Mouse (Mus musculus) testis, postnatal 14 days (tissue): Measurements from ENCODE around the gene Ano8.
"Not testable (repeated sequence)": the region's sequence is repeated elsewhere in the genome, so short reads cannot be mapped to it uniquely, and the experiment has no call there.

Source experiments
- DNase-seq: peaks from one replicate; pipeline ENCODE4 v3.0.0; 2021; ENCODE audit warnings: low spot score

Gene Ano8

DNA sequence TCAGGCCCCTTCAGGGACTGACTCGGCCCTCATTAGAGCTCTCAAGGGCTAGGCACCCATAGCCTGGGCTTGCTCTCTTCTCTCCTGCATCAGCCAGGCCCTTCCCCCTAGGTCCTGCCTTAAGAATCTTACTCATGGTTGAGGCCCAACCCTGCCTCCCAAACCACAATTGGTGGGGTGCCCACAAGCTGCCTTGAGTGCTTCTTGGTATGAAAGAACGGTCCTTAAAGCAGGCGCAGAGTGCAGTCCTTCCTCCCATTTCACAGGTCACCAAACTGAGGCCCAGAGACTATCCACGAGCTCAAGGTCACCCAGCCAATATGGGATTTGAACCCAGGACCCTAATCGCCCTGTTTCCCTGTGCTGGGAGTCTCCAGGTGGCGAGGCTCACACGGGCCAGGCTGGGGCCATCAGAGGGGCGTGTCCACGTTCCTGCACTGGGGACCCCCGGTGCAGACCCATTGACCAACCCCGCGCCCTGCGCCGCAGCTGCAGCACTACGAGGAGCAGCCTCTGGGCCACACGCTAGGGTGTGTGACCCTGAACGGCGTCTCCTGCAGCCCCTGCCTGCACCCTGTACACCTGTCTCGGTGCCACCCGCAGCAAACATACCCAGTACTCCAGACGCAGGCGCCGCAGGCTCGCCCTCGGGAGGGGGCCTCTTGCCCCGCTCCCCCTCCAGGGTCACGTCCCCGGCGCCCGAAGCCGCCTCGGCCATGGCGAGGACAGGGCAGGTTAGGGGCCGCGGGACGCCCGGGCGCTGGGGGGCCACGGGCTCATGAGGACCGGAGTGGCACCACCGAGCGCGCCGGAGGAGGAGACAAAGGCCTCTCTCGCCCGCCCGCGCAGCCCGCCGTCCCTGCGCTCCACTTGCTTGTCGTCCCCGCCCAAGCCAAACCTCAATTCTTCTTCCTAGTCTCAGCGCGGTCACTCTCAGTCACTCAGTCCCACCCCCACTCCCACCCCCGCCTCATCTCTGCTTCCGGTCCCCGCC, at the start of gene Ano8:
Gene Ano8 (minus strand): TSS at position 822 of the 994 bp plus-strand sequence.
- DNase-seq, result peak; percentile 86

DNA sequence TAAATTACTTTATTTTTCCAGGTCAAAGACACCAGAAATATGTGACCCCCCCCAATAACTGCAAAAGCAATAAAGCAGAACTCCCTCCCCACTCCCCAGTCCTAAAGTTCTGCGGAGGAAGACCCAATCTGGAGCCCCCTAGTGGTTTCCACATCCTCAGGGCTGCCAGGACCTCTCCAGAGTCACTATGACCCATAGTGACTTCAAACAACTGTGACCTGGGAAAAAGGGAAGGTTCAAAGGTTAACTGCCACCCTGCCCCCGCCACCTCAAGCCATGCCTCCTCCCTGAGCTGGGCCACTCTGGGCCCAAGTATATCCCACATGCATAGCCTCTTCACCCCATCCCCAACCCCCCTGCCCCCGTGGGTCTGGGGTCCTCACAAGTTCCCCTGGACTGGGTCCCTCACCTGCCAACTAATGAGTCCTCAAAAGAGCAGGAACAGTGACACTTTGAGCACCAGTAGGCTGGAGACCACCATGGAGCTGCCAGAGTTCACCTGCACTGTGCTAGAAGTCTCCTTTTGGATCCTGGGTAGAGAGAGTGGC, 48.6 kb upstream of the Ano8 start:
- DNase-seq, result no peak

DNA sequence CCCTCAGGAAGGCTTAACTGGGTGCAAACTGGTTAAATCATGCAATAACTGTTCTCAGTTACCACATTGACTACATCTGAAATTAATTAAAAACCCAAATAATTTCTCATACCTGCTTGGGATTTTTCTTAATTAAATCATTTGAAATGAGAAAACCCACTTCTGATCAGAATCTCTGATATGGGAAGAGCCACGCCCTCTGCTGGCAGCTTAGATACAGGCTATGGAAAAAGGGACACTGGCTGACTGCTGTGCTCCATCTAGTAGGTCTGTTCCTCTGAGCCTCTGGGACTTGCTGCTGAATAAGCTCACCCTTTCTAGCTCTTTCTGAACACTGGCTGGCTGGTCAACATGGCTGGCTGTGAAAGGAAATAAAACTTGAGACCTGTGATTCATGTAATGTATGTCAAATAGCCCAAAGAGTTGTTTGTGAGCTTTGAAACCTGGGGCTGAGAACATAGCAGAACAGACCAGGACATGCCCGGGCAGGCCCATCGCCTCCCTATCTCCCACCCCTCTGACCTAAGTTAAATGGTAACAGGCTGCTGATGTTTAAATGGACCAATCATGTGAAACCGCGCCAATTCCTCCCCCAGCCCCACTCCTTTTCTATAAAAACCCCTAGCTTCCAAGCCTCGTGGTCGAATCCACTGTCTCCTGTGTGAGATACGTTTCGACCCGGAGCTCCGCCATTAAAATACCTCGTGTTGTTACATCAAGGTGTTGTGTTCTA, 45.1 kb upstream of the Ano8 start:
- not testable (repeated sequence) for DNase-seq

GRCm38 (mm10) chr8:71528362-71529073, 42.8 kb upstream of the Ano8 start:
- DNase-seq, result no peak

- DNase-seq, result no peak
These were observed 41.6 kb upstream of the Ano8 start for GRCm38 (mm10) chr8:71527162-71527870.

- DNase-seq, result no peak
These were observed 40.5 kb upstream of the Ano8 start for GRCm38 (mm10) chr8:71526272-71526671.

DNA sequence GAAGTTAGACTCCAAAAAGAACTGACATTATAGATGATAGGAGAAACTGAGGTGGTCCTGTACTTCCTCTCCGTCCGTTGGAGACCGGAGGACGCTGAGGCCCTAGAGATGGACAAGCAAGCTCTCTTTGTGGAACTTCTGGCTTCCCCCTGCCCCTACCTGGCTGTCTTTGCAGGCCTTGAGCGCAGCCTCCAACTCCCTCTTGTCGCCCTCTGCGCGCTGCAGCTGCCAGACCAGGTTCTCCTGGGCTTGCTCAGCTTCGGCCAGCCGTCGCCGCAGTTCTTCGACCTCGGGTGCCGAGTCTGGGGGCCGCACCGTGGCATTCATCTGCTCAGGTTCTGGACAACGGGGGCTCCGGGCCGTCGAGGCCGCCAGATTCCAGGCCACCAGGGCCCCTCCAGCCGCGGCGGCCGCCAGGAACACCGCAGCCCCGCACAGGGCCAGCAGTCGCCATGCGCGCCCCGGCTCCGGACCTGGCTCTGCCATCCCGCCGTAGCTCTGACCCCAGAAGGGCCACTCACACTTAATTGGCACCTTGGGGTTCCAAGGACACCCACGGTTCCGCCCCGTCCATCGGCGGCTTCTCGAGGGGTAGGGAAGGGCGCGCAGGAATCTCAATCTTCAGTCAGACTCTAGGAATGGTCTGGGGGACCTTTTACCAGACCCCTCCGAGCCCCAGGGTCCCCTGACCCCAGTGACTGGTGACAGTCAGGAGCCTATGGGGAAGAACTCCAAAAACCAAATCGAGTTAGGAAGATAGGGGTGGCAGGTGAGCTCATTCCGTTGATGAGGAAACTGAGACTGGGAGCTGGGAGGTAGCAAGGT, 39.7 kb upstream of the Ano8 start, which contains the start of gene Ccdc194:
Gene Ccdc194 (minus strand): TSS at position 486 of the 825 bp plus-strand sequence.
- no peak for DNase-seq

GRCm38 (mm10) chr8:71521634-71522033, 35.9 kb upstream of the Ano8 start:
- peak; percentile 87 for DNase-seq

- not testable (repeated sequence) for DNase-seq
These were observed 33.5 kb upstream of the Ano8 start for GRCm38 (mm10) chr8:71519037-71519825.

GRCm38 (mm10) chr8:71516786-71517185, 31.0 kb upstream of the Ano8 start:
- DNase-seq, result no peak

- no peak for DNase-seq
These were observed 29.3 kb upstream of the Ano8 start for GRCm38 (mm10) chr8:71515043-71515442.

DNA sequence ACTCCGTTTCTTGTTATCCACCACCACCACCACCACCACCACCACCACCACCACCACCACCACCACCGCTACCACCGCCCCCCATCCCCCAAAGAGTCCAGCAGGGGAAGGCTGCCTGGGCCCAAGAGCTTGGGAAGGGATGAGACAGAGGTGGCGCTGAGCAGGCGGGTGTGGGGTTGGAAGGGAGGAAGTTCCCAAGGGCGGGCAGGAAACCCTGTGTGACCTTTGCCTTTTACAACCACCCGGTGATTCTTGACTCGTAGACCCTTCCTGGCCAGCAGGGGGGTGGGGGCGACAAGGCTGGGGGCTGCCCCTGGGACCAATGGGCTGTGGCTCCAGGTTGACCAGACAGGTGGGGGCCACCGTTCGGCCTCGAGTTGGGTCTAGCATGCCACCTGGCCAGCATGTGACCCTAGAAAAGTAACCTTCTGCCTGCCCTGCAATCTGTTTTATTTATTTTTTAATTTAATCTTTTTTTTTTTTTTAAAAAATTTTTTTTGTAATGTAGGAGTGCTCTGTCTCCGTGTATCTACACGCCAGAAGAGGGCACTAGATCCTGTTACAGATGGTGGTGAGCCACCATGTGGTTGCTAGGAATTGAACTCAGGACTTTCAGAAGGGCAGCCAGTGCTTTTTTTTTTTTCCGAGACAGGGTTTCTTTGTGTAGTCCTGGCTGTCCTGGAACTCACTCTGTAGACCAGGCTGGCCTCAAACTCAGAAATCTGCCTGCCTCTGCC, 27.4 kb upstream of the Ano8 start:
- DNase-seq, result no peak

DNA sequence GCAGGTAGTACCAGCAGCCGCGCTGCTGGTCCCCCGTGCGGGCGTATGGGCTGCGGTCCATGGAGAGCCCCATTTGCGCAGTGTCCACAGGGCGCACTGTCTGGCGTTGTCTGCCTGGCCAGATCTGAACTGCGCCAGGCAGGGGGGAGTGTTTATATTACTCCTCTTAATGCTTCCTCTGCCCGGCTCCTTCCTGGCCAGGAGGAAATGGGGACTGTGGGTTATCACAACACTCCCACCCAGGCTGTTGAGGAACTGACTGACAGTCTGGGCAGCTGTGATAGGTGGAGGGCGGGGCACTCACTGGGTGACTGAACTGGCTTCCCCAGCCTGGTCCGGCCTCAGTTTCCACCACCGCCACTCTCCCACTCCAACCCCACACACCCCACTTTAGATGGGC, 25.9 kb upstream of the Ano8 start, which contains the start of gene Plvap:
Gene Plvap (minus strand): TSS at position 109 of the 400 bp plus-strand sequence.
- DNase-seq, result no peak

DNA sequence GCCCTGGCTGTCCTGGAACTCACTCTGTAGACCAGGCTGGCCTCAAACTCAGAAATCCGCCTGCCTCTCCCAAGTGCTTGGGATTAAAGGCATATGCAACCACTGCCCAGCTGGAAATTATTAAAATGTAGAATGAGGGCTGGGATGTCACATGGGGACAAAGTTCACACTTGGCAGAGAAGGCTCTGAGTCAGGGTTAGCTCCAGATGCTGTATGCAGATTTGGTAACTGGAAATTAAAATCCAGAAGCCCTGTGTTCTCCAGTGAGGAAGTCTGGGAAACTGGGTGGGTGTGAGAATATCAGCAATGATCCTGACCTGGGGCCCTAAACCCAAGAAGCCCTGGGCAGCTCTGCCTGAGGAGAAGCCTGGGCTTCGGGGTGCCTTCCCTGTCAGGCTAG, 23.6 kb upstream of the Ano8 start:
- DNase-seq, result no peak

GRCm38 (mm10) chr8:71507589-71508104, 21.9 kb upstream of the Ano8 start:
- DNase-seq, result peak; percentile 72

- no peak for DNase-seq
These were observed 20.2 kb upstream of the Ano8 start for GRCm38 (mm10) chr8:71505979-71506378.

GRCm38 (mm10) chr8:71505326-71505725, 19.6 kb upstream of the Ano8 start:
- no peak for DNase-seq

DNA sequence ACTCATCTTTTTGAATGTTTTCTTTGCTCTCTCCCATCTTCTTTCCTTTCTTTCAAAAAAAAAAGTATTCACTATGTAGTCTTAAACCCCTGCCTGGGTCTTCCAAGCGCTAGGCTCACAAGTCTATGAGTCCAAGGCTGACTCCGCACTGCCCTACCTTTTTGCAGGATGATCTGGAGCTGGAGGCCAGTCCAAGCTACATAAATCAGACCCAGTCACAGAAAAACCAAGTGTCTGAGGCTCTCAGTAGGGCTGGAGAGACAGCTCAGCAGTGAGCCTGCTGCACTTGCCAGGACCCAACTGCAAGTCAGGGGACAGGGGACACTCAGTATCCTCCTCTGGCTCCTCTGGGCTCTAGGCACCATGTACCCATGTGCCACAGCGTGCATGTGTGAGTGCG, 18.6 kb upstream of the Ano8 start:
- DNase-seq, result no peak
